Mouse (Mus musculus): ENCODE data around the gene Galnt12.
"Not testable (repeated sequence)": the region's sequence is repeated elsewhere in the genome, so short reads cannot be mapped to it uniquely, and the experiment has no call there.

The Galnt12 gene

DNA sequence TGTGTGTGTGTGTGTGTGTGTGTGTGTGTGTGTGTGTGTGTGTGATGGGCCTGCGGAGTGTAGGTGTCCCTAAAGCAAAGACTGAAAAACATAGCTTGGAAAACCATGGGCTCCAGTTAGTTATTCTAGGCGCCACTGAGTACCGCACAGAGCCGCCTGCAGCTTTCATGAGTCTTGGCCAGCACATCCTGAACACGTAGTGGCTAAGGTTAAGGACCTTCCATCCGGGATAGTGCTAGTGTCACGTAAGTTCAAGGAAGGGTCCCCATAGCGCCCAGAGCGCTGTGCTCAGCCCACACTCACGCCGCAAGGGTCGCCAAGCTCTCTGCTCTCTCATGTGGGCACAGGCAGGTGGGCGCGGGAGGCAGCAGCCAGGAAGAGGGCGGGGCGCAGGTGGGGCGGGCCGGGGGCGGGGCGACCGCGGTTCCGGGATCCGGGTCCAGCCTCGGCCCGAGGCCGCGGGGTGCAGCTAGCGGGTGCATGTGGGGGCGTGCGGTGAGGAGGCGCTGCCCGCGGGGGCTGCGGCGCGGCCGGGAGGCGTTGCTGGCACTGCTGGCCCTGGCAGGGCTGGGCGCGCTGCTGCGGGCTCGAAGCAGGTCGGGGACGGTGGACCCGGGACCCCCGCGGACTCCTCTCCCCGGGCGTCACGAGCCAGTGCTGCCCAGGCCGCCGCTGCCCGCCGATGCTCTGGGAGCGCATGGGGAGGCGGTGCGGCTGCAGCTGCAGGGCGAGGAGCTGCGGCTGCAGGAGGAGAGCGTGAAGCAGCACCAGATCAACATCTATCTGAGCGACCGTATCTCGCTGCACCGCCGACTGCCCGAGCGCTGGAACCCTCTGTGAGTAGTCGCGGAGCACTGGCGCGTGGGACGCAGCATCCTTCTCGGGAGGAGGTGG lies at the start of gene Galnt12:
Gene Galnt12, plus strand, starts transcription at position 417 of the 894 bp plus-strand sequence.
- peak; percentile 80 for DNase-seq

DNA sequence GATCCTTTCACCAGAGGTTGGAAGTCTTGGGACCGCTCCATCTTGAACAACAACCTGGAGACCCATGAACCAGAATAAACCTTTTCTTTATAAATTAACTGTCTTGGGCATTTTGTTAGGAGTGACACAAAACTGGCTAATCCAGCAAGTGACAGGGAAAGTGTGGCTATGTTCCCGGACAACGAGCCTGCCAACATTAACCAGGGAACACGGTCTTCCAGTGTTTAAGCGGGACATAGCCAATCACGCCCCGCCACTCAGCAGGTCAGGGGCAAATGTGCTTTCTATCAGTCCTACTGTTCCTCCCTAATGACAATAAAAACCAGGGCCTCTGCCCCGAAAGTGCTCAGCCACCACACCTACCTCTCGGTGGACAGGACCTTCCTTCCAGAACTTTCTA lies 47.8 kb upstream of the Galnt12 start:
- DNase-seq = no peak

DNA sequence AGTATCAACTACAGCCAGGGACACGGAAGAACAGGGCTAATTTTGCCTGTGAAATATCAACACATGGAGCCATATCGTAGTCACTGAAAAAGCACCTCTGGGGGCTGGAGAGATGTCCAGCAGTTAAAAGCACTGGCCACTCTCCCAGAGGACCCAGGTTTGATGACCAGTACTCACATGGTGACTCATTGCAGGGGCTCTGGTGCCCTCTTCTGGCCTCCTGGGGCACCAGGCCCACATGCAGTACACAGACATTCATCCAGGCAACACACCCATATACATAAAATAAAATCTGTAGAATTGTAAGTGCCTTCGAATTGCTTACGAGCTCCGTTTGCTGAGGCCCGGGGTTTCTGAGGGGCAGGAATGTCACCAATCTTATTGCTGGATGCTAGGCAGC lies 44.7 kb upstream of the Galnt12 start:
- peak; percentile 11 for DNase-seq

DNA sequence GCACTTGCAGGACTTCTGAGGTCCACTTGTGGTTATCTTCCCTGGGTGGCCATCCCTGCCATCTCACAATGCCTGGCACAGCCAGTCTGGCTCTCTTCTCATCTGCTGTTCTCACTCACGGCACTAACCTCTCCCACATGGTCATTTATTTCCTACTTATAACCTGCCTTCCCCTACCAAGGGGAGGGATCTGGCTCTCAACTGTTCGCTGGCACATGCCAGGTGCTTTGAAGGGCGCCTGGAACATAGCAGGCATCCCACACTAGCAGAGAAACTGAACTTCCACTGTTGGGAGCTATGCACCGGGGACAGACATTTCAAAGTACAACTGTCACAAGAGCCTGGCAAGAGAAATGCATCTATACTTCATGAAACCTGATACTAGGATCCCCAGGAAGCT lies 43.9 kb upstream of the Galnt12 start:
- no peak for DNase-seq

DNA sequence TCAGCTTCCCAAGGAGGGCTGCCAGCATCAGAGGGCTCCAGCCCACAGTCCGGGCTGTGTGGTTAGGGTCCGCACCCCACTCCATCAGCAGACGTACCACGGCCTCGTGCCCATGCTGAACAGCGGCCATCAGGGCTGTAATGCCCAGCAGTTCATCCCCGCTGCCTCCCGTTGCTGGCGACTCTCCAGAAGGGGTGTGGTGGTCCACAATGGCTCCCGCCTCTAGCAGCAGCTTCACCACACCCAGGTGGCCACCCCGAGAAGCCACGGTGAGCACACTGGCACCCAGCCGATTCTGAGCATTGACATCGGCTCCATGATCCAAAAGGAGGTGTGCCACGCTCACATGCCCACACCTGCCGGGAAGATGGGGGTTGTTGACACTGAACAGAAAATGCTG lies 42.5 kb upstream of the Galnt12 start:
- DNase-seq = no peak

DNA sequence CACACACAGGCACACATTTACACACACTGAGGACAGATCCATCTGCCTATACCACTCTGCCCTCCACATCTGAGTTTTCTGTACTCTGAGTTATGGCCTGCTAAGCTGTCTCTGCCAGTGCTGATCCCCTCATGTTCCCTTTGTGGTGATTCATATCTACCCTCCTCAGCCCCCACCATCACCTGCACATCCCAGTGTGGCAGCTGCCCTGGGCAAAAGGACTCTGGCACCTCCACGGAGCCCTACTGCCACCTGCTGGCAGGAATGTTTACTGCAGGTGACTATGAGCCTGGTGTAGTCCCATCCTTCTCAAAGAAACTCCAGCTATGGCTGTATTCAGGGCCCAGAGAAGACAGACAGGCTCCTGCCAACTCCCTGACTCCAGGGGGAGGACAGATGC lies 41.5 kb upstream of the Galnt12 start:
- peak; percentile 94 for DNase-seq

DNA sequence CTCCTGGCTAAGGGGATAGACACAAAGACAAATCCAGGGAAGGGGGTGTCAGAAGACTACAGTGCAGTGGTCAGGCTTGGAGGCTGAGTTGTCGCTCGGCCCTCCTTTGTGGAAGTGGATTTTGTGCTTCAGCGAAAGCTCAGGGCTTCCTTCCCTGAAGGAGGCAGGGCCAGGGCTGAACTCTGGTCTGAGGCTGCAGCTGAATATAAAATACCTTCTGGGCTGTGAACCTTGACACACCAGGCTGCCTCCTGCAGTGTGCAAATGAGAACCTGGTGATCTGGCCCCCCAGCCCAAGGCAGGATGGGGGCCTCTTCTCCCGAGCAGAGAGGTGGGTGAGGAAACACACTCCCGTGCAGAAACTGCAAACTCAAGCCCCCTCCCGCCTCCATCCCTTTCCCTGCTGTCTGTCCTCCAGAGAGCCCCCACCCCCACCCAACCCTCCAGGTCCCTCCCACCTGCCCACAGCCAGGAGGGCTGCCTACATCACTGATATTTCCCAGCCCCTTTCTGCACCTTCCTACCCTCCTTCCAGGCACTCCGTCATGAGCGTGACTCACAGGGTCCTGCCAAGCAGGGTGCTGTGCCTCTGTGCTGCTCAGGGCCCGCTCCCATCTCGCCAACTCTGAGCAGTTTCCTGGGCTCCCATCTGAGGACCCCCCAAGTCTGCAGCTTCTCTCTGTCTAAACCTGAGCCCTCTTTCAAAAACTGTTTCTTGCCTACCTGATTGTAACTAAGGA lies 40.9 kb upstream of the Galnt12 start:
- no peak for DNase-seq

DNA sequence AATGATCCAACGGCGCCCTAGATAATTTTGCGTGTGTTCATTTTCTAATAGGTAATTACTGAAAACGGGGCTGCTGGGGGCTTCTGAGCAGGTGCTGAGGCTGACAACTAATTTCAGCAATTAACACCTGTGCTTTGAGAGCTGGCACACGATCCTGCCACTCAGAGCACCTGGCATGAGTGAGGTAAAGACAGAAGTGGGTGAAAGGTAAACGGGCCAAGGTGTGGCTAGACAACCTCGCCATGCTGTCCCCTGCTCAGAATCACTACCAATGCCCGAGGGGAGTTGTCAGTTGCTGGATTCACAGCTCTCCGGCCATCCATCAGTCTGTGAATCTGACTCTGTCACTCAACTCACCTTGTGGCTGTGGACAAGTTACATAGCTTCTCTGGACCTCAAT lies 39.8 kb upstream of the Galnt12 start:
- DNase-seq = no peak

DNA sequence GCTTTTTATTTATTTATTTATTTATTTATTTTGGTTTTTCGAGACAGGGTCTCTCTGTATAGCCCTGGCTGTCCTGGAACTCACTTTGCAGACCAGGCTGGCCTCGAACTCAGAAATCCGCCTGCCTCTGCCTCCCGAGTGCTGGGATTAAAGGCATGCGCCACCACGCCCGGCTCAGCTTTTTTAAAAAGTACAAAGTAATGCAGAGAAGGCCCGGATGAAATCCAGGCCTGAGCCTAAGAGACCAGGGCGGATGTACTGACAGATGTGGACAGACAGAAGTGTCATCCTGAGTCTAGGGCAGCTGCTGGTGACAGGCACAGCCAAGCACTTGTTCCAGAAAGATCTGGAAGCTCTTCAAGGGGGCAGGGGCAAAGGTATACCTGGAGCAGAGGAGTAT lies 36.5 kb upstream of the Galnt12 start:
- DNase-seq = not testable (repeated sequence)

DNA sequence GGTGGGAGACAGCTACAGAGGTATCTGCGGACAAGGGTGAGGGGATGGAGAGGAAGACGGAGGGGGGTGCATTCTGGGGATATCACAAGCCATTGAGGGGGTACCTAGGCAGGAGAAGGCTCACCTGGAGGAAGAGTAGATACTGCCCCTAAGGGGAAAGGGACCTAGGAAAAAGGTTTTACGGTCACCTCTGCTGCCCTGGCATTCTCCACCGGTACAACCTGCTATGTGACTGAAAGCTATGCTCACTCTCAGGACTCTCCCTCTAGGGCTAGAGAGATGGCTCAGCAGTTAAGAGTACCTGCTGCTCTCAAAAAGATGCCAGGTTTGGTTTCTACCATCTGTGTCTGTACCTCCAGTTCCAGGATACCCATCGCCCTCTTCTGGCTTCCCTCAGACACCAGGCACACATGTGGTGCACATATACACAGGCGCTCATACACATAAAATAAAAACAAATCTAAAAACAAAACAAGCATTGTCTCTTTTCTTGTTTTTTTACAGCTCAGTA lies 36.1 kb upstream of the Galnt12 start:
- no peak for DNase-seq

DNA sequence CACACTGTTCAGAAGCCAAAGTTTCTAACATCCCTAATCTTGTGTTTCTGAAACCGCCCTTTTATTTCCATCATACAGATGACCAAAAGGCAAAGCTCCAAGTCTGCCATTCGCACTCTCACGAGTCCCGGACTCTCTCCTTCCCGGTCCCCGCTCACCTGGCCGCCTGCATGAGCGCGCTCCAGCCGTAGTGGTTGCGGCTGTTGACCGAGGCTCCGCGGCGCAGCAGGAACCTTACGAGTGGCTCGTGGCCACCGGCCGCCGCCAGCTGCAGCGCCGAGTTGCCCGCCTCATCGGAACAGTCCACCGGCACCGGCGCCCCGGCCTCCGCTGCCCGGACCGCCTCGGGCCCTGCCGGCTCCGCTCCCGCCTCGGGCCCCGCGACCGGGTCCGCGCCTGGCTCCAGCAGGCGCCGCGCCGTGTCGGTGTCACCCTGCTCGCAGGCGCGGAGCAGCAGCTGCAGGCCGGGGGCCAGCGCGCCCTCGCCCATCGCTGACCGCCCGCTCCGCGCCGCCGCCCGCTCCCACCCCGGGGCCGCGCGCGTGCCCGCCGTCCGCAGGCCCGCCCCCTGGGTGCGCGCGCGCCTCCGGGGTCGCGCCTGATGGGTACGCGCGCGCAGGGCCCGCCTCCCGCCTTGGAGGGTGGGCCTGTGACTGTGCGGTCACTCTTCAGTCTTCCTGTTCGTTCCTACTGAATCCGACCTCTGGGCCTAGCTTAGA lies 34.8 kb upstream of the Galnt12 start, which contains the start of gene Anks6:
Gene Anks6, minus strand, starts transcription at position 637 of the 719 bp plus-strand sequence.
- peak; percentile 60 for DNase-seq

DNA sequence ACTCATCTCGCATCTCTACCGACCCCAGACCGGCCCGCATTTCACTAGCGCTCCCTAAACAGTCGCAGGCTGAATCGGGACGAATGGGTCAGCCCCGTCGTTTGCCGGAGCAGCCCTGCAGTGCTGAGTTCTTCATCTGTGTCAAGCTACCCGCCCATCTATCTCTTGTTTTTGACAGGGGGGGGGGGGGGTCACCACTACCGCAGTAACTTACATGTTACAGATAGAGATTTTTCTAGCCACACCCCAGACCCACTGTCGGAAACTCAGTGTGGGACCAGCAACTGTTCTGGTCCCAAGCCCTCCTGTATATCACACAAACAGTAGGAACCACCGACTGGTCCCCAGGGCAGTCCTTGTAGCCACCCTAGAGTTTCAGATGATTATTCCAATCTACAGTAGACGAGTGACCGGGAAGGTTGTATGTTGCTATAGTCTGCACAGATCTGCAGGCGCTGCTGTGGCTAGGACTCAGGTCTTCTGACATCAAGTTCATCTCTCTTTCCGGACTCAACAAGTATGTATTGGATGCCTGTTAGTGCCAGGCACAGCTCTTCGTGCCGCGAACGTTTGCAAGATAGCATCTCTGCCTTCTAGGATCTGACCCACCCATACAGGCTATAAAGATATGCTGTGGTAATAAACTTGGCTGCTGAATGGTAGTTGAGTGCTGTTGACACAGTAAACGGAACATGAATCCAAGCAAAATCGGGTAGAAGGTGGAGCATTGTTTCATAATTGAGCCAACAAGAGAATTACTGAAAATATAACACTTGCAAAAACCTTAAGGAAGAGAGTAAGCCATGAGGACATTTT lies 34.0 kb upstream of the Galnt12 start:
- no peak for DNase-seq

DNA sequence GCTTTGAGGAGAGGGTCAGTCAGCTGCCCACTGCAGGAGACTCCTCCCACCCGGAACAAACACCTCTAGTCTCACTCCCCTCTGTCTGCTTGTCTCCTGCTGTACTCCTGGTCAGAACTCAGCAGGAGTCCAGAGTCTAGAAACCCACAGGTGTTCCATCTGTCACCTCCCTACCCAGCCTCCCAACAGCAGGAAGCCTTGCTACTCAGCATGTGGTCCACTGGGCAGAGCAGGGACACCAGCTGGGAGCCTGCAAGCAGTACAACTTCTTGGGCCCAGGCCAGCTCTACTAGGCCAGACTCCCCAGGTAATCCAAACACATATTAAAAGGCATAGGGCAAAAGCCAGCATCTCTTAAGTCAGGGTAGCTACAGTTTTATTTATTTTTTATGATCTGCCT lies 30.8 kb upstream of the Galnt12 start:
- DNase-seq = no peak

DNA sequence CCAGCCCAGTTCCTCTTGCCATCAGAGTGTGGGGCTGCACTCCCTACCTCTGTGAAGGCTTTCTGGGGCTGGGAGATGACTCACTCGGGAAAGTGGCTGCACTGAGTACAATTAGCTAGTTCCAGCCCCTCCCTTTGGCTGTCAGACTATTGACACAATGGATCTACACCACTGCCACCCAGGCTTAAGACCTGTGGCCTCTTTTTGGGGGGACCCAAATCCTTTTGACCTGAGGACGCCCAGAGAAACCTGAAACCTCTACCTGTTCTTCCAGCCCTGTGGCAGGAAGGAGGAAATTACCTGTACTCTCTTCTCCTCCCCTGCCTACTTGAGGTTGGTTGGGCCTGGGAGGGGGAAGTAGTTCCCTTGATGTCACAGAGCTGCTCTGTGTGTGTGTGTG lies 16.7 kb upstream of the Galnt12 start:
- DNase-seq = no peak

DNA sequence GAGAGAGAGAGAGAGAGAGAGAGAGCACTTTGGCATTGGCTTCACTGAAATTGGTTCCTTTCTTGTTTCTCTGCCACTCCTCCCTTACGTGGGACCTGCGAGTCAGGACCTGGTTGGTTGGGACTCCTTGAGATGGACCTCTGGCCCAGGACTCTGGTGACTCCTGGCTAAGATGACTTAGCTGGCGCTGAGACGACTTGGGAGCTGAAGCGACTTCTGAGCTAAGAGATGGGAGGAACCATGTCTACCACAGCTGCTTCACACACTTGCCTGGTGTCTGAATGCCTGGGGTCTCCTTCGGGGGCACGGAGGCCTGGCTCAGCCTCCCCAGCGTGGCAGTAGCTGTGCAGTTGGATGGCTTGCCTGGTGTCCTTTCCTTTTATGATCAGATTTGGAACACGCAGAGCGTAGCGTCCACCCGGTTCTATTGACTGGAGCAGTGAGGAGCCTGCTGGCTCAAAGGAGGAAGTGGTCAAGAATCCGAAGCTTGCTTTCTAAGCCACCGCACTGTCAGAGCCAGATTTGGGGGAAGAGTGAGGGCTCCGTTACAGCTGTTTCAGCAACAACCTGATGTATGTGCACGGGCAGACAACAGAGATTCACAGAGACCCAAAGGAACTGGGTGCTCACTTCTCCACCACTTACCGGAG lies 11.6 kb upstream of the Galnt12 start:
- no peak for DNase-seq

DNA sequence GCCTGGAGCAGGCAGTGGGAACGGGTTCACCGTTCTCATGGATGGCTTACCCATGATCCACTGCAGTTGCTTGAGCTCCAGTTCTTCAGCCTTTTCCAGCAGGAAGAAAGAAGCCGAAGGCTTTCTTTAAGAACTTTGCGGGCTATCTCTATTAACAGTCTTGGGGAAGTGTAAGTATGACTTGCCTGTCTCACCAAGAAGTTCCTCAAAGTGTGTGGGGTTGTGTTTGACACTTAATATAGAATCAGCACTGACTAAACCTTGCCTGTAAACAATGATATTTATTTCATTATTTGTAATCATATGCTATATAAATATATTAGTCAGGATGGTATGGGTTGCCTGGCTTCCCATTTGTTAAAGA lies 11.1 kb upstream of the Galnt12 start:
- no peak for DNase-seq

DNA sequence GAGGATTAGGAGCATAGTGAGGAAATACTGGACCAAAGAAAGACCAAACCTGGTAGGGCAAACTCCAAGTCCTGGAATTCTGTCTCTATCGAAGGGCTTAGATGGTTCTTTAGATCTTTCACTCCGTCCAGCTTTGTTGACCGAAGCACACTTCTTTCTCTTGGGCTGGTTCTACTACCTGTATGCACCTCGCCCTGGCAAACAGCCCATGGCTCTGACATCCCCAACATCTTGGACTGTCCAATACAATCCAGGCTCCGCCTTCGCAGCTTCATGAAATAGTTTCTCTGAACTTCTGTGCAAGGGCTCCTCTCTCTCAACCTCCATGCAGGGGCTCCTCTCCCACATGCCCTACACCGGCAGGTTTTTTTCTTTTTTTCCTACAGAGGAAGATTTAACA lies 7.9 kb upstream of the Galnt12 start:
- DNase-seq = no peak

DNA sequence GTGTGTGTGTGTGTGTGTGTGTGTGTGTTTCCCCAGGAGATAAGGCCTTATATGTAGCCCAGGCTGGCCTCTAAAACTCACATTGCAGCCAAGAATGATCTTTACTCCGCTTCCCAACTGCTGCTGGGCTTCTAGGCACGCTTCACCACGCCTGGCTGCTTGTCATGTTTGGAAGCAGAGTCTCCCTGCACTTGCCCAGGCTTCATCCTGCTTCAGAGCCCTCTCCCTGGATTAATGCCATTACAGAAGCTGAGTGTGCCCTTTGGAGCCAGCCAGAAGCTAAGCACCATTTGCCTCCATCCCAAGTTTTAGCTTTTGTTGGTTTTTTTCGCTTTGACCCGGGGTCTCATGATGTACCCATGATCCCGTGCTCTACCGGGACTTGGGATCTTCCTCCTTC lies 3.0 kb upstream of the Galnt12 start:
- DNase-seq = no peak

DNA sequence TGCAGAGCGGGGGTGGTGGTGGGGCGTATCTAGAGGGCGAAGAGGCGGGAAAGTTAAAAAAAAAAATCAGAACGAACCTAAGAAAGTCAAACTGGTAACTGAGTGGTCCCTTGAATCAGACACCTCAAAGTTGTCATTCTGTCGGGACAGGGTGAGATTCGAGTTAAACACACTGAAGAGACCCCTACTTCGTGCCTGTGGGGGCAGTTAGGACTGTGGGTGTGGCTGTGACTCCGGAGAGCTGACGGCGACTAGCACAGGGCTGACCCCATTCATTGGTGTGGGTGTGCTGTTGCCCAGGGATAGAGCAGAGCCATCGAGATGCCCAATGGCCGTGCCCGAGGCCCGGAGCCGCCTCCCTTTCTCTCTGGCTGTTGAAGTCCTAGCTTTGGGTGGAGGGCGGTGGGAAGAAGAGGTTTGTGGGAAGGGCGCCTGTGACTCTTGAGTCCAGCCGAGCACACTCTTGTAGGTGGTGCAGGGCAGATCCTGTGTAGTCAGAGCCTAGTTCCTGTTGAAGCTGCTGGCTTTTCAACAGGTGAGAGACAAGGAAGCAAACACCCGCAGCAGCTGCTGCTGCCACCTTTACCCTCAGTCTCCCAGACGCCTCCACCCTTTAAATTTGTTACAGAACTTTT lies 795 bp downstream of the Galnt12 start:
- DNase-seq = peak; percentile 41

DNA sequence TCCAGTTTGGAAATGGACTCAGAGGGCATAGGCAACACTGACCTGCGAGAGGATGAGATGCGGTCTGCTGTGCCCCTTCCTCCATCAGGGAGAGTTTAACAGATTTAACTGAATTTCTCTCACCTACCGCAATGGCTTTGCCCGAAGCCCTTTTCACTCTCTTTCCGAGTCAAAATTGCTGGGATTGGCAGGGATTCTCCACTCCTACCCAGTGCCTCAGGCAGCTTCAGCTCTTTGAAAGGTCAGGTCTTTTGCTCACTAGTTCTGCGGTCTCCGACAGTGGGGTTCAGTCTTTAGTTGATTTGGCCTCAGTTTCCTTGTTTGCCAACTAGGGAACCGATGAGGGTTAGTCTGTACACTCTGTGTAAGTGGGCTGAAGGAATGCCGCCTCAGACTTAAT lies 1.5 kb downstream of the Galnt12 start:
- DNase-seq = no peak

DNA sequence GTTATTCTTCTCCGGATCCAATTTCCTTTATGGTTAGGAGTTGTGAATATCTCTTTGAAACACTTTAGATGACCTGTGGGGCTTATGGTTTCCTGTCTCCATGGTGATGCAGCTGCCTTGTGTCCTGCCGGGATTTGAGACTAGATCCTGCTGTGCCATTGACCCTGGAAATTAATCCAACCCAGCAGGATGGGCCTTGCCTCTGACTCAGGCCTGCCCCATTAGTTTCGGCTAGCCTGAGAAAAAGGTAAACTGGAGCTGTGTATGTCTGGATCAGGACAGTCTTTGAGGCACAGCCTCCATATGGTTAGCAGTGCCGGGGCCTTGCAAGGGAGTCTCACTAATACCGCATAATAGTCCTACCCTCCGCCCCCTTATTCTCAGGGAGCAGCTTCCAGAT lies 1.9 kb downstream of the Galnt12 start:
- DNase-seq = no peak
